Mouse (Mus musculus): Measurements from ENCODE around the gene Rab21. TPM values are rescaled to one million over a fixed set of nuclear protein-coding genes. Genes with fewer than 3 reads are reported as not detected.

The Rab21 gene
- polyA plus RNA-seq, 1 experiment, result 29.2 TPM

- WGBS, result 70% methylated on average over 8 of the region's 8 CpGs
- peaks cover 2% of the 10 kb centered on the region for H3K36me3 ChIP-seq (ENCODE audit: control insufficient read depth, insufficient read depth, low read length)
- no peak overlapping the region for H3K27ac ChIP-seq (ENCODE audit: insufficient read depth, low read depth, low read length)
- no peak for DNase-seq
- H3K27me3 ChIP-seq (replicated peaks; ENCODE audit: control insufficient read depth, insufficient read depth, low read length), result no peaks in the 10 kb centered on the region
- no peak overlapping the region for H3K4me3 ChIP-seq (ENCODE audit: insufficient read depth, low read depth, low read length)
- TF ChIP-seq POLR2A (IDR thresholded peaks at IDR 0.05; ENCODE audit: low read depth, low read length) (no peak), CTCF (conservative IDR thresholded peaks at IDR 0.05; ENCODE audit: insufficient read depth, insufficient read length, low read depth, low read length) (no peak)
- H3K4me1 ChIP-seq (ENCODE audit: control insufficient read depth, insufficient read depth, low read length), result no peaks in the 10 kb centered on the region
These were observed 26.5 kb downstream of the Rab21 start for GRCm38 (mm10) chr10:115288856-115289255.

GRCm38 (mm10) chr10:115284170-115284569, 31.2 kb downstream of the Rab21 start:
- Histone ChIP-seq H3K36me3 (ENCODE audit: control insufficient read depth, insufficient read depth, low read length) (peaks cover 2% of the 10 kb centered on the region; the same call in 1 of the 2 replicates), H3K4me3 (ENCODE audit: insufficient read depth, low read depth, low read length) (no peak overlapping the region), H3K4me1 (ENCODE audit: control insufficient read depth, insufficient read depth, low read length) (no peaks in the 10 kb centered on the region), H3K27ac (ENCODE audit: insufficient read depth, low read depth, low read length) (no peak overlapping the region), H3K27me3 (replicated peaks; ENCODE audit: control insufficient read depth, insufficient read depth, low read length) (no peaks in the 10 kb centered on the region)
- 51% methylated on average over 10 of the region's 10 CpGs for WGBS
- DNase-seq, result no peak
- TF ChIP-seq CTCF (conservative IDR thresholded peaks at IDR 0.05; ENCODE audit: insufficient read depth, insufficient read length, low read depth, low read length) (no peak), POLR2A (IDR thresholded peaks at IDR 0.05; ENCODE audit: low read depth, low read length) (no peak)

GRCm38 (mm10) chr10:115281381-115281780, 34.0 kb downstream of the Rab21 start:
- 88% methylated on average over 10 of the region's 10 CpGs for WGBS
- Histone ChIP-seq H3K36me3 (ENCODE audit: control insufficient read depth, insufficient read depth, low read length) (no peaks in the 10 kb centered on the region), H3K4me3 (ENCODE audit: insufficient read depth, low read depth, low read length) (no peak overlapping the region), H3K27me3 (replicated peaks; ENCODE audit: control insufficient read depth, insufficient read depth, low read length) (no peaks in the 10 kb centered on the region), H3K4me1 (ENCODE audit: control insufficient read depth, insufficient read depth, low read length) (no peaks in the 10 kb centered on the region), H3K27ac (ENCODE audit: insufficient read depth, low read depth, low read length) (no peak overlapping the region)
- TF ChIP-seq POLR2A (IDR thresholded peaks at IDR 0.05; ENCODE audit: low read depth, low read length) (no peak), CTCF (conservative IDR thresholded peaks at IDR 0.05; ENCODE audit: insufficient read depth, insufficient read length, low read depth, low read length) (no peak)
- DNase-seq, result no peak

- WGBS, result 69% methylated on average over 5 of the region's 5 CpGs
- H3K27me3 ChIP-seq (replicated peaks; ENCODE audit: control insufficient read depth, insufficient read depth, low read length), result no peaks in the 10 kb centered on the region; the same call in 1 of the 2 replicates
- H3K4me1 ChIP-seq (ENCODE audit: control insufficient read depth, insufficient read depth, low read length), result no peaks in the 10 kb centered on the region
- no peak overlapping the region for H3K4me3 ChIP-seq (ENCODE audit: insufficient read depth, low read depth, low read length)
- H3K27ac ChIP-seq (ENCODE audit: insufficient read depth, low read depth, low read length), result no peak overlapping the region
- TF ChIP-seq POLR2A (IDR thresholded peaks at IDR 0.05; ENCODE audit: low read depth, low read length) (no peak), CTCF (conservative IDR thresholded peaks at IDR 0.05; ENCODE audit: insufficient read depth, insufficient read length, low read depth, low read length) (no peak)
- no peaks in the 10 kb centered on the region for H3K36me3 ChIP-seq (ENCODE audit: control insufficient read depth, insufficient read depth, low read length)
- no peak for DNase-seq
These were observed 43.7 kb downstream of the Rab21 start for GRCm38 (mm10) chr10:115271649-115272048.

GRCm38 (mm10) chr10:115270612-115271390, 44.6 kb downstream of the Rab21 start:
- TF ChIP-seq POLR2A (IDR thresholded peaks at IDR 0.05; ENCODE audit: low read depth, low read length) (no peak), CTCF (conservative IDR thresholded peaks at IDR 0.05; ENCODE audit: insufficient read depth, insufficient read length, low read depth, low read length) (no peak)
- no peaks in the 10 kb centered on the region for H3K4me1 ChIP-seq (ENCODE audit: control insufficient read depth, insufficient read depth, low read length)
- no peak overlapping the region for H3K27ac ChIP-seq (ENCODE audit: insufficient read depth, low read depth, low read length)
- no peaks in the 10 kb centered on the region for H3K36me3 ChIP-seq (ENCODE audit: control insufficient read depth, insufficient read depth, low read length)
- 85% methylated on average over 12 of the region's 12 CpGs for WGBS
- no peaks in the 10 kb centered on the region; the same call in 1 of the 2 replicates for H3K27me3 ChIP-seq (replicated peaks; ENCODE audit: control insufficient read depth, insufficient read depth, low read length)
- DNase-seq, result no peak
- H3K4me3 ChIP-seq (ENCODE audit: insufficient read depth, low read depth, low read length), result no peak overlapping the region

- H3K27me3 ChIP-seq (replicated peaks; ENCODE audit: control insufficient read depth, insufficient read depth, low read length), result no peaks in the 10 kb centered on the region
- DNase-seq, result no peak
- H3K27ac ChIP-seq (ENCODE audit: insufficient read depth, low read depth, low read length), result no peak overlapping the region
- no peak for TF ChIP-seq CTCF (conservative IDR thresholded peaks at IDR 0.05; ENCODE audit: insufficient read depth, insufficient read length, low read depth, low read length)
- TF ChIP-seq POLR2A (IDR thresholded peaks at IDR 0.05; ENCODE audit: low read depth, low read length), result no peak
- H3K4me3 ChIP-seq (ENCODE audit: insufficient read depth, low read depth, low read length), result no peak overlapping the region
- H3K36me3 ChIP-seq (ENCODE audit: control insufficient read depth, insufficient read depth, low read length), result no peaks in the 10 kb centered on the region
- H3K4me1 ChIP-seq (ENCODE audit: control insufficient read depth, insufficient read depth, low read length), result no peaks in the 10 kb centered on the region
- 57% methylated on average over 5 of the region's 5 CpGs for WGBS
These were observed 52.4 kb downstream of the Rab21 start for GRCm38 (mm10) chr10:115262926-115263562.

GRCm38 (mm10) chr10:115262261-115262660, 53.1 kb downstream of the Rab21 start:
- DNase-seq, result no peak
- 83% methylated on average over 2 of the region's 2 CpGs for WGBS
- H3K27me3 ChIP-seq (replicated peaks; ENCODE audit: control insufficient read depth, insufficient read depth, low read length), result no peaks in the 10 kb centered on the region
- no peaks in the 10 kb centered on the region for H3K4me1 ChIP-seq (ENCODE audit: control insufficient read depth, insufficient read depth, low read length)
- H3K36me3 ChIP-seq (ENCODE audit: control insufficient read depth, insufficient read depth, low read length), result no peaks in the 10 kb centered on the region
- H3K4me3 ChIP-seq (ENCODE audit: insufficient read depth, low read depth, low read length), result no peak overlapping the region
- TF ChIP-seq POLR2A (IDR thresholded peaks at IDR 0.05; ENCODE audit: low read depth, low read length), result no peak
- no peak for TF ChIP-seq CTCF (conservative IDR thresholded peaks at IDR 0.05; ENCODE audit: insufficient read depth, insufficient read length, low read depth, low read length)
- H3K27ac ChIP-seq (ENCODE audit: insufficient read depth, low read depth, low read length), result no peak overlapping the region

Data from kidney, adult 2 months (tissue).